Mouse (Mus musculus): Measurements from ENCODE around the gene Ugt1a2. TPM values are rescaled to one million over a fixed set of nuclear protein-coding genes. Genes with fewer than 3 reads are reported as not detected.

Ugt1a2 gene
- total RNA-seq, 1 experiment: not detected

DNA sequence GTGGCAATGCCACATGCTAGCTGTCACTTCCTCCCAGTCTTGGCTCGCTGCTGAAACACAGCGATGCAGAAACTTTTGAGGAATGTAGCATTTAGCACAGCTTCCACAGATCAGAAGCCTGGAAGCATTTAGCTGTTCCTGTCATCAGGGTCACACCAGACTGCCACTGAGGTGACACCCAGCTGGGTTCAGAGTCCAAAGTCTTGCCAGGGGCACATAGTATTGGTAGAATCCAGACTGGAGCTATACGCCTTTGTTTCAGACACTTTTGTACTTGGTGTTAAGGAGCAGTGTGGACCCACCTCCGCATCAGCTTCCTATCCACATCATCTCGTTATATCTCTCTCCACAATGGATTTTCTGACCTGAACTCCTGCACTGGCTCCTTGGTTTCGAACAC, 53.1 kb downstream of the Ugt1a2 start:
- Histone ChIP-seq H3K36me3 (ENCODE audit: control insufficient read depth, insufficient read depth, low read length, poor library complexity, severe bottlenecking) (no peaks in the 10 kb centered on the region), H3K9me3 (ENCODE audit: control insufficient read depth, insufficient read depth, low read depth, low read length) (no peaks in the 10 kb centered on the region), H3K9ac (ENCODE audit: insufficient read depth, low read depth, low read length, poor library complexity, severe bottlenecking) (no peak overlapping the region), H3K4me3 (ENCODE audit: insufficient read depth in 1 of 2, low read depth in 1 of 2, low read length in 2 of 2, poor library complexity in 1 of 2, severe bottlenecking in 1 of 2) (no peak overlapping the region), H3K27ac (ENCODE audit: insufficient read depth, low read depth, low read length, poor library complexity, severe bottlenecking) (no peak overlapping the region), H3K4me1 (ENCODE audit: control insufficient read depth in 2 of 2, insufficient read depth in 2 of 2, low read length in 2 of 2, poor library complexity in 1 of 2) (no peaks in the 10 kb centered on the region)
- DNase-seq (ENCODE audit: low read depth, low spot score): no peak
- TF ChIP-seq CHD2 (IDR thresholded peaks at IDR 0.05; ENCODE audit: low read depth, low read length): no peak
- TF ChIP-seq MAFK (IDR thresholded peaks at IDR 0.05; ENCODE audit: insufficient read depth, low read depth, low read length): no peak
- in situ Hi-C loops (cut with MboI; ENCODE audit: low sequenced_read_pairs in 2 of 2, unreplicated experiment in 2 of 2): no loop called here

DNA sequence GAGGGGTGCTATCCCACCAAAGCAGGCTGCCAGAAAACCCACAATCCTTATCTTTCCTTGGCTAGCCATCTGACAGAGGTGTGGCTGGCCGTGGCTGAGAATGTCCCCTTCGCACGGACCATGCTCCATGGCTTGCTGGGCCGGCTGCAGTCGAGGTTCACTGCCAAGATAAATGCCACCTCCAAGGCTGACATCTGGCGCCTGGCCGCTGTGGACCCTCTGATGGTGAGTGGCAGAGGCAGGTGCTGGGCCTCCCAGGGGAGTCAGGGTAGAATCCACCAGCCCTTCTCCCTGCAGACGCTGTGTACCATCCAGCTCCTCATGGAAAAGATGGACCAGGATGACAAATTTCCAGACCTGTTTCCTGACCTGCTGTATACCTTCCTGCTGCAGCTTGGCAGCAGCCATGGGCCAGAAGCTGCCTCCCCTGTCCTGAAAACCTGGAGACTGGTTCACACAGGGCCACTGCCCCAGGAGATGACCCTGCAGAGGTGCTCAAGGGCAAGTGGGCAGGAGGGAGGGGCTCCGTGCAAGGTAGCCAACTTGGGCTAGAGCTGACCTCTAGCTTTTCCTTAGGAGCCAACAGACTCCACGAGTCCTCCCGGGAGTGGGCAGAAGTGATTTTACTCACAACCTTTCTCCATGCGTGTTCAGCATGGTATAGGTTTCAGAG, 54.5 kb downstream of the Ugt1a2 start:
- H3K4me1 ChIP-seq (ENCODE audit: control insufficient read depth in 2 of 2, insufficient read depth in 2 of 2, low read length in 2 of 2, poor library complexity in 1 of 2): no peaks in the 10 kb centered on the region
- H3K4me3 ChIP-seq (ENCODE audit: insufficient read depth in 1 of 2, low read depth in 1 of 2, low read length in 2 of 2, poor library complexity in 1 of 2, severe bottlenecking in 1 of 2): no peak overlapping the region
- H3K36me3 ChIP-seq (ENCODE audit: control insufficient read depth, insufficient read depth, low read length, poor library complexity, severe bottlenecking): no peaks in the 10 kb centered on the region
- no peak overlapping the region for H3K27ac ChIP-seq (ENCODE audit: insufficient read depth, low read depth, low read length, poor library complexity, severe bottlenecking)
- H3K9ac ChIP-seq (ENCODE audit: insufficient read depth, low read depth, low read length, poor library complexity, severe bottlenecking): no peak overlapping the region
- TF ChIP-seq CHD2 (IDR thresholded peaks at IDR 0.05; ENCODE audit: low read depth, low read length) (no peak), ZNF384 (IDR thresholded peaks at IDR 0.05; ENCODE audit: low read depth, low read length) (no peak), MAFK (IDR thresholded peaks at IDR 0.05; ENCODE audit: insufficient read depth, low read depth, low read length) (no peak), ZC3H11A (IDR thresholded peaks at IDR 0.05; ENCODE audit: borderline replicate concordance, low read depth, low read length) (no peak), HCFC1 (IDR thresholded peaks at IDR 0.05; ENCODE audit: borderline replicate concordance, insufficient read depth, low read length) (no peak)
- in situ Hi-C loops (cut with MboI; ENCODE audit: low sequenced_read_pairs in 2 of 2, unreplicated experiment in 2 of 2): no loop called here
- DNase-seq (ENCODE audit: low read depth, low spot score): no peak
- H3K9me3 ChIP-seq (ENCODE audit: control insufficient read depth, insufficient read depth, low read depth, low read length): no peaks in the 10 kb centered on the region

DNA sequence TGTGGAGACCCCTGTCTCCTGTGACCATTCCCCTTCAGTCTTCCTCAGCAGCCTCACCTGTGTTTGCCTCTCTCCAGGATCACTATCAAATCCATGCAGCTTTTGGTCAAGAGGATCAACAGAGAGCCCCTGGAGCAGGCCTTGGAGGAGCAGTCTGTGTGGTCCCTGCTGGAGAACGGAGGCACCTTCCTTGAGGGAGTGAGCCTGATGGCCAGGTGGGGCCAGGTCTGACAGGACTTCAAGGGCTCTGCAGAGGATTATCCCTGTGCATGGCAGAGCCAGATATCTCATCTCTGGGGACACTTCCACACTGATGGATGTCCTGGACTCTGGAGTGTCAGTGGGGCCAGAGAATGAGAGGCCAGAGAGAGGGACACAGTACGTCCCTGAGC, 55.1 kb downstream of the Ugt1a2 start:
- Histone ChIP-seq H3K9ac (ENCODE audit: insufficient read depth, low read depth, low read length, poor library complexity, severe bottlenecking) (no peak overlapping the region), H3K4me1 (ENCODE audit: control insufficient read depth in 2 of 2, insufficient read depth in 2 of 2, low read length in 2 of 2, poor library complexity in 1 of 2) (no peaks in the 10 kb centered on the region), H3K9me3 (ENCODE audit: control insufficient read depth, insufficient read depth, low read depth, low read length) (no peaks in the 10 kb centered on the region), H3K4me3 (ENCODE audit: insufficient read depth in 1 of 2, low read depth in 1 of 2, low read length in 2 of 2, poor library complexity in 1 of 2, severe bottlenecking in 1 of 2) (no peak overlapping the region), H3K36me3 (ENCODE audit: control insufficient read depth, insufficient read depth, low read length, poor library complexity, severe bottlenecking) (no peaks in the 10 kb centered on the region), H3K27ac (ENCODE audit: insufficient read depth, low read depth, low read length, poor library complexity, severe bottlenecking) (no peak overlapping the region)
- TF ChIP-seq ZC3H11A (IDR thresholded peaks at IDR 0.05; ENCODE audit: borderline replicate concordance, low read depth, low read length) (no peak), CHD2 (IDR thresholded peaks at IDR 0.05; ENCODE audit: low read depth, low read length) (no peak), HCFC1 (IDR thresholded peaks at IDR 0.05; ENCODE audit: borderline replicate concordance, insufficient read depth, low read length) (no peak), ZNF384 (IDR thresholded peaks at IDR 0.05; ENCODE audit: low read depth, low read length) (no peak), MAFK (IDR thresholded peaks at IDR 0.05; ENCODE audit: insufficient read depth, low read depth, low read length) (no peak)
- in situ Hi-C loops (cut with MboI; ENCODE audit: low sequenced_read_pairs in 2 of 2, unreplicated experiment in 2 of 2): no loop called here
- DNase-seq (ENCODE audit: low read depth, low spot score): no peak

DNA sequence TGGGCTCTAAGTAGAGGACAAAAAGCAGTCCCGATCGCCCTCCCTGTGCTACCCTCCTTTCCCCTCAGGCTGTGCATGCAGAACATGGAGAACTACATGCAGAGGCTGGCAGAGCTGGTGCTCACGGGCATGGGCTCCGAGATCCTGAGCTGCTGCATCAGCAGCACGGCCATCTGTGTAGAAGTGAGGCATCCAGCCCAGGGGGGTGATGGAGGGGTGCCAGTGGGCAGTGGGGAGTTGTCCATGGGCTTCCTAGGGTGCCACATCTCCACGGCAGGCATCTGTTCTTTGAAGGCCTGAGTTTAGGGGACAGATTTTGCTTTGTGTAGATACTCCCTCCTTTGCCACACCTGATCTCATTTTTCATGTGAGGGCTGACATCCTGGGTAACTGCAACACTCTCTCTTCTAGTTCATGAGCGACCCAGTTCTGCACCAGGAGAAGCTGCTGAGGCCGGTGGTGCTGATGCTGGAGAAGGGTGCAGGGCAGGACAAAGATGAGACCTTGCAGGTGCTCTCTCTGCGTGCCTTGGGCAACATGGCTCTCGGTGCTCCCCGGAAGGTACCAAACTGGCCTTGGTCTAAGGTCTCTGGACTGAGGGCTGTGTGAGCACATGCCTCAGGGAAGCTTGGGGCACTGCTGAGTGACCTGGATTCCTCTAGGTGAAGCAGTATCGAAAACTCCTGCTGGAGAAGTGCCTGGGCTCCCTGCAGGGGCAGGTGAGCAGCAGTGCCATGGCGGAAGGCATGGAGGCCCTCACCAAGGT, 55.8 kb downstream of the Ugt1a2 start:
- DNase-seq (ENCODE audit: low read depth, low spot score): no peak
- Histone ChIP-seq H3K4me1 (ENCODE audit: control insufficient read depth in 2 of 2, insufficient read depth in 2 of 2, low read length in 2 of 2, poor library complexity in 1 of 2) (no peaks in the 10 kb centered on the region), H3K9ac (ENCODE audit: insufficient read depth, low read depth, low read length, poor library complexity, severe bottlenecking) (no peak overlapping the region), H3K4me3 (ENCODE audit: insufficient read depth in 1 of 2, low read depth in 1 of 2, low read length in 2 of 2, poor library complexity in 1 of 2, severe bottlenecking in 1 of 2) (no peak overlapping the region), H3K36me3 (ENCODE audit: control insufficient read depth, insufficient read depth, low read length, poor library complexity, severe bottlenecking) (peaks cover 3% of the 10 kb centered on the region; the same call in 1 of the 2 replicates), H3K27ac (ENCODE audit: insufficient read depth, low read depth, low read length, poor library complexity, severe bottlenecking) (no peak overlapping the region; the same call in 1 of the 2 replicates), H3K9me3 (ENCODE audit: control insufficient read depth, insufficient read depth, low read depth, low read length) (no peaks in the 10 kb centered on the region)
- no peak for TF ChIP-seq HCFC1 (IDR thresholded peaks at IDR 0.05; ENCODE audit: borderline replicate concordance, insufficient read depth, low read length)
- no peak for TF ChIP-seq MAFK (IDR thresholded peaks at IDR 0.05; ENCODE audit: insufficient read depth, low read depth, low read length)
- no peak for TF ChIP-seq CHD2 (IDR thresholded peaks at IDR 0.05; ENCODE audit: low read depth, low read length)
- no peak for TF ChIP-seq ZNF384 (IDR thresholded peaks at IDR 0.05; ENCODE audit: low read depth, low read length)
- no peak for TF ChIP-seq ZC3H11A (IDR thresholded peaks at IDR 0.05; ENCODE audit: borderline replicate concordance, low read depth, low read length)
- in situ Hi-C loops (cut with MboI; ENCODE audit: low sequenced_read_pairs in 2 of 2, unreplicated experiment in 2 of 2): no loop called here

All from ES-E14 (cell line).